Mouse (Mus musculus): ENCODE data around the gene Brf1. TPM values are rescaled to one million over a fixed set of nuclear protein-coding genes. Genes with fewer than 3 reads are reported as not detected.

The Brf1 gene
- total RNA-seq, 2 experiments from 2014 or later: 64.5 to 67.2 TPM

DNA sequence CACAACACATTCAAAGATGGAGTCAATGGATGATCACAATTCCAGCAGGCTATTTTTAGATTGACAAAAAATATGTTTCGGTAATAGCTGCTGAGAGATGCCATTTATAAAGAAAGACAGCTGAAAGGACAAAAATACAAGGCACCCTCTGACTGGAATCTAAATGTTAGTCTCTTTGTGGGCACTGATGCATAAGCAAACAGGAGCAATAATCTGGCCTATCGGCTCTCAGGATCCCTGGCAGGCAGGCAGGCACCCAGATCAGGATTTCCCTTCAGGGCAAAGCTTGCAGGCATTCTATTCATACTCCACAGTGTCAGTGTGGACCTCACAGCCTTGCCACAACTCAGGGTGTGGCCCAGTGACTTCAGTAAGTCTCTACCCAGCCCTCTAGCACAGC lies 18.5 kb downstream of the Brf1 start:
- no peak for DNase-seq
- intact Hi-C loops (cut with DNase I): no loop called here

DNA sequence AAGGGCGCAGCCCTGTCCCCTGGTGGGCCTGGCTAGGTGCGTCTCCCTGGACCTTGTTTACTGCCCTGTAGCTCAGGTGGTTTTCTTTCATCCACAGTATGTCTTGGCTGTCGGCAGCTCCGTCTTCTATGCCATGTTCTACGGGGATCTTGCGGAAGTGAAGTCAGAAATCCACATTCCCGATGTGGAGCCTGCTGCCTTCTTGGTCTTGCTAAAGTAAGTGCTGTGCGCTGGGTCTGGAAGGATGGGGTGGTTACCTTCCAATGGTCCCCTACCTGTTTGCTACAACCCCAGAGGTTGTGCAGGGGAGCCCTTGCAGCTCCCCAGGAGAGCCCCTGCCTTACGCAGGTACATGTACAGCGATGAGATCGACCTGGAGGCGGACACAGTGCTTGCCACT lies 23.3 kb downstream of the Brf1 start:
- DNase-seq: no peak
- intact Hi-C loops (cut with DNase I): no loop called here

- DNase-seq: peak; percentile 90
- intact Hi-C loops (cut with DNase I): no loop called here
Observed at GRCm38 (mm10) chr12:112976371-112977073, 24.0 kb downstream of the Brf1 start, which contains the start of gene Btbd6. Gene Btbd6, plus strand, starts transcription at chr12:112976482.

DNA sequence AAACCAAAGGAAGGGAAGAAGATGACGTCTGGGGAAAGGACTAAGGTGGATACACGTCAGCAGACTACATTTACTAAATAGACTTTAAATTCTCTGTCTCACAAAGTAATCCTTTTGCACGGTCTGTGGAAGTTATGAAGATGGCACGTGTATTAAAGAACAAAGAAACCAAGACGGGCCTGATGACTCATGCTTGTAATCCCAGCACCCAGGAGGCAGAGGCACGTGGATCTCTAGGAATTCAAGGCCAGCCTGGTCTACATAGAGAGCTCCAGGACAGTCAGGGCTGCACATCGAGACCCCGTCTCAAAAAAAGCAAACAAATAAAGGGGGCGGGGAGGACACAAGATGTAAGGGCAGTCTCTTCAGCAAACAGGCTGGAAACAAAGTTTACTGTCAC lies 25.8 kb downstream of the Brf1 start:
- intact Hi-C loops (cut with DNase I): no loop called here
- DNase-seq: no peak

- intact Hi-C loops (cut with DNase I): no loop called here
- DNase-seq: no peak
Observed at GRCm38 (mm10) chr12:112969616-112970015, 30.9 kb downstream of the Brf1 start.

DNA sequence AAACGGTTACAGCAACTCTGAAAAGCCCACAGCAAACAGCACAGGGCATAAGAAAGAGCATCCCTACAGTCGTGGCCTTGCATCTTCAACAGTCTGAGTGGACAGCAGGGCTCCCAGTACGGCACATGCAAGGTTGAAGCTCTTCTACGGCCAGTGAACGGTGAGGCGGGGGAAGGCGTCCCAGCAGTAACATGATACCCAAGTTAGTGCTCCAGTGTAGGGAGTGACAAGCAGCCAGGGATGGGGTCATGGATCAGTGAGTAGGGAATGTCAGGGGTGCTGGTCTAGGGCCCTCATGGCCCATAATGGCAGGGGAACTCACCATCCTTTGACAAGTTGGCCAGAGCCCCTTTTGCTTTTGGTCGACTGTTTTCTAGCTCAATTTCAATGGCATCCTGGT lies 31.6 kb downstream of the Brf1 start:
- intact Hi-C loops (cut with DNase I): no loop called here

DNA sequence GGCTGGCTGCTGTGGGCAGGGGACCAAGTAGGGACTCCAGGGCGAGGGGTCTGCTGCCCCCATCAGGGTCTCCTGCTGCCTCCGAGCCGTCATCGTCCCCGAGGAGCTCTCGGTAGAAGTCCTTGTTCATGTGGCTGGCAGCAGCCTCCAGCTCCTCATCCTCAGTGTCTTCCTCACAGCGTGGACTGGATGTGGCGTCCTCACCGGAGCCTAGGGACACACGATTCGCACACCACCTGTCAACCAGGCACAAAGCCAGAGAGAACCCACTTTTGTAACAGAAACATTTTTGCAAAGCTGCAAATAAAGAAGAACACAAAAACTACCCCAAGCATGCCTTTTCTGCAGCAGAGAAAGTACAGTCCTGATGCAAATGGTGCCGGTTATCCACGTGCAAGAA lies 34.7 kb downstream of the Brf1 start:
- no peak for DNase-seq
- intact Hi-C loops (cut with DNase I): no loop called here

More for the DNA sequence above, 31.6 kb downstream of the Brf1 start:
- no peak for DNase-seq

DNA sequence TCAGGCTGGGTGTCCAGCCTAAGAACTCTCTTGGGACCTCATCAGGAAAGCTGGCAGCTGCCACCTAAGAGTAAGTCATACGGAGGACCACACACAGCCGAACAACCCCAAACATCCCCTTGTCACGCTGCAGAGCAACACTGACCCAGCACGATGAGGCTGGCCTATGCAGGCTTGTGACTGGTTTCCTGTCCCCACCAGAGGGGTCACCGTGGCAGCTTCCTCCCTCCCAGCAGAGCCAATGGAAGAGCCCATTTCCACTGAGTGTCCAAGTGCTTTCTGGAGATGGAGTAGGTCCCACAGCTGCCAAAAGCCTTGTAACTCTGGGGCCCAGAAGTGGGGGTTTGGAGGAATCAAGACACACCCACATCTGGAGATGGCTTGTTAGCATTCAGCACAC lies 38.6 kb downstream of the Brf1 start:
- intact Hi-C loops (cut with DNase I): no loop called here
- DNase-seq: no peak

GRCm38 (mm10) chr12:112961428-112961827 lies 39.1 kb downstream of the Brf1 start:
- DNase-seq: peak; percentile 72
- intact Hi-C loops (cut with DNase I): no loop called here

GRCm38 (mm10) chr12:112959421-112959820 lies 41.1 kb downstream of the Brf1 start:
- intact Hi-C loops (cut with DNase I): no loop called here
- DNase-seq: no peak

DNA sequence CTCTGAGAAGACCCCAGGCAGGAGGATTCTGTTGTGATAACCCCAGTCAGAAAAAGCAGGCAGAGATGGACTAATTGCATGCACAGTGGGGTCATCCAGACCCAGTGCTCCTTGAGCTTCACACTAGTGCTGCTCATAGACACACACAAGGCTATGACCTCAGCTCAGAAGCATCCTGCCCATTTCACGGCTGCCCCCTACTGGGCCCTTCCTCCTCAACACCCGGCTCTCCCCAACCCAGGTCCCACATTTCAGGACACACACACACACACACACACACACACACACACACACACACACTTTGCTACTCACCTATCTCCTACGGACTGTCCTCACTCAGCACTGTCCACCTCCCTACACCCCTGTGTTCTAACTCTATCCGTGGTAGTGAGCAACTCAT lies 42.2 kb downstream of the Brf1 start:
- DNase-seq: peak; percentile 48
- intact Hi-C loops (cut with DNase I): no loop called here

GRCm38 (mm10) chr12:112955800-112956199 lies 44.7 kb downstream of the Brf1 start:
- intact Hi-C loops (cut with DNase I): no loop called here
- DNase-seq: peak; percentile 79

DNA sequence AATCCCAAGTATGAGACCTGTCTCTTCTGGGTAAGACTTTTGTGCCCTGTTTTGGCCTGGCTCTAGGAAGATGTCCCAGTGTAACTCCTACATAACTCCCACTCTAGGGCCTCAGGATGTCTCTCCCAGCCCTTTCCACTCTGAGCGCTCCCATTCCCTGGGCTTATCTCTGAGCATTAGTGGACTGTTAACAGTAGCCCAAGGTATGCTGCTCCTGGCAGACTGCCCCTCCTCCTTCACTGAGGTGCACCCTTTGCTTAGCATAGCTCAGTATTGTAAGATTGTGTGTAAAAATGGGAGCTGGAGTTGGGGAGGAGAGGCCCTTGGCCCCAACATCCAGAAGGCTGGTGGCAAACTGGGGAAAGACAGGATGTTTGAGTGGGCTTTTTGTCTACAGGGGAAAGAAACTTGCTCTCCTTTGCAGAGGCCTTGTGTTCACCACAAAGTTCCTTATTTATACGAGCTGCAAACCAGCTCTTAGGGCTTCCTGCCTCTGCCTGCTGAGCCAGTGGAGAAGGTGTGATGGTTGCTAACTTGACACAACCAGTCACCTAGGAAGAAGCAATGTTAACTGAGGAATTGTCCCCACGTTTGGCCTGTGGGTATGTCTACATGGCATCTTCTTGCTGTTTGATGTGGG lies 47.5 kb downstream of the Brf1 start:
- DNase-seq: no peak
- intact Hi-C loops (cut with DNase I): no loop called here

GRCm38 (mm10) chr12:112952433-112952832 lies 48.1 kb downstream of the Brf1 start:
- intact Hi-C loops (cut with DNase I): no loop called here

DNA sequence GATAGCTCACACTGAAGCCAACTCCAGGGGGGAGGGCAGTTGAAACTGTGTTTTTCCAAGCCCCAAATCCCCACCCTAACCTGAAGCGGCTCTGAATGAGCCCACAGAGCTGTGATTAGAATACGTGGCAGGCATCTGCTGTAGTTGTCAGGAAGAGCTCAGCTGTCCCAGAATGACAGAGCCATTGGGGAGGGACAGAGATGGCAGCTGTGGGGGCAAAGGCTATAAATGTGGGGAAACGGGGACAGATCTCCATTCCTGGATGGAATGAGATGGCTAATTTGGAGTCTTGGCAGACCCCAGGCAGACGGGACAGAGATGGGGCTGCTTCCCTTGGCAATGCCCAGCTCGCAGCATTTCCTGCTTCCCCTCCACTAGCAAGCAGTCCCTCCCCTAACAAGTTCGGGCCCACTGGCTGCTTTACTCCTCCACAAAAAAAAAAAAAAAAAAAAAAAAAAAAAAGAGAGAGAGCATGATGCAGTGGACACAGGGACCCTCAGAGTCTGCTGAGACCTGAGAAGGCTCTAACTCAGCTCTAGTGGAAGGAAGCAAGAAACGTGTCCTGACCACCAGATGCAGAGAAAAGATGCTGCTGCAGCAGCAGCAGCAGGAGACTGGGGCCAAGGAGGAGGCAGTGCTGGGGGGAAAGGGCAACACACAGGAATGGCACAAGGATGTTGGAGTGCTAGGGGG lies 49.2 kb downstream of the Brf1 start:
- intact Hi-C loops (cut with DNase I): no loop called here

More at GRCm38 (mm10) chr12:112952433-112952832, 48.1 kb downstream of the Brf1 start:
- no peak for DNase-seq

DNA sequence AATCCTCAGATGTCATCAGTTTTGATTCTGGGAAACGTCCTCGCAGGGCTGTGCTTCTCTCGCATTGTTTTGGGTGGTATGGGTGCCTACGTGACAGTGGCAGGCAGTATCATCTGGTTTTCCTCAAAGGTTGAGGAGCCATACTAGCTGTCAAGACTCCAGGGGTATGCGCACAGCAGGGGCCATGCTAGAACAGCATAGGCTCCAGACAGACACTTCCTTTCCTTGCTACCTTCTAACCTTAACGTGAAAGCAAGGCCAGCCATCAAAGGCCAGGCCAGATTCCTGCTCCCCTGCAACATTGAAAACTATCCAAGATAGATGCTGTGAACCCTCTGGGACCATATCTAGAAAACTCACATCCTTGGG lies 49.8 kb downstream of the Brf1 start:
- intact Hi-C loops (cut with DNase I): no loop called here
- no peak for DNase-seq

More for the DNA sequence above, 49.2 kb downstream of the Brf1 start:
- DNase-seq: no peak

- peak; percentile 95 for DNase-seq
- intact Hi-C loops (cut with DNase I): no loop called here
Observed at GRCm38 (mm10) chr12:112950040-112950760, 50.3 kb downstream of the Brf1 start.

DNA sequence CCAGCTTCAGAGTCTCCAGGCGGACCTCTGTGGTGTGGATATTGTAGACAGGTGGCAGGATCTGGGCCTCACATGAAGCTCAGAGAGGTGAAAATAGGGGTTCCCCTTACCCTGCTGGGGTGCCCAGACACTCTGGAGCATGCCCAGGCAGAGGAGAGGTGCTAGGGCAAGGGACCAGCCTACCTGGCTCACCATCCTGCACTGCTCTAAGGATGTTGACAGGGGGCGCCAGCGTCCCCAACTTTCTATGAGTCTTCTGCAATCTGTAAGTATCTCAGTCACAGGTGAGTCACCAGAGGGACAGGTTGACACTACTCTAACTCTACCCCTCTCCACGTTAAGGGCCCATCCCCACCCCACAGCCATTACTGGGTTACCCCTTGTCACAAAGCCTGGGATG lies 53.2 kb downstream of the Brf1 start:
- intact Hi-C loops (cut with DNase I): no loop called here
- DNase-seq: no peak

- DNase-seq: no peak
- intact Hi-C loops (cut with DNase I): no loop called here
Observed at GRCm38 (mm10) chr12:112943669-112944068, 56.8 kb downstream of the Brf1 start.

DNA sequence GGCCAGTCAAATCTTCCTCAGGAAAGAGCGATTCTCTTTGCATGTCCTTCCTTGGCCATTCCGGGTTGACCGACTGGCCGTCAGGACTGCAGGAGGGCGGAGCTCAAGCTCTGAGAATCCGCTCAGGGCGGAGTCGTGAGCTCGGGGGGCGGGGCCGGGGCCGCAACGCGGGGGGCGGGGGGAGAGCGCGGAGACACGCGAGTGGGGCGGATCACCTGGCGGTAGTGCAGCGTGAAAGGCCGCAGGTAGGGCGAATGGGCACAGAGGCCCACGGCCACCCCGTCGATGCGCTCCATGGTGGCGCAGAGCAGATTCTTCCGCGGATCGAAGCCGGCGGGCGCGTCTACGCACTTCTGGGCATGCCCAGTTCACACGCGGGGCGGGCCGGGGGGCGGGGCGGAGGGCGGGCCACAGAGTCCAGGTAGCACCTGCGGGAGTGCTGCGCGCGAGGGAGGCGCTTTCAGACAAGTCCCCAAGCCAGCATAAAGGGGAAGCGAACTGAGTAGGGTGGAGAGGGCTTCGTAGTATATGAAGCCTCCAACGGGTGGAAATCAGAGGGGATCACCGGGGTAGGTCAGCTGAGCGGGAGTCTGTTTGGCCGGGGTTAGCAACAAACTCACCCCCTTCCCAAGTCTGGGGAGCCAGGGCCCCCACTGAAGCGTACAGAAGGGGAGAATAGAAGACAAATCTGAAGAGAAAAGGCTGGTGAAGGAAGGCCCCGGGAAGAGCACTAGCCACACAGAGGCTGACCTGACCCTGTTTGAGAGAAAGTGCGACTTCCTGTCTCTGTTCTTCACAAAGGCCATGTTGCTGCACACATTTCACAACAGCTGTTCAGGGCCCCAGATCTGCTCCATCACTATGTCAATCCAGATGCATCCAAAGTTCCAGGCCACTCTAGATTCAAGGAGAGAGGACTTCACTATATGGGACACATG lies 58.5 kb downstream of the Brf1 start, which contains the start of gene Nudt14:
Gene Nudt14, minus strand, starts transcription at position 349 of the 938 bp plus-strand sequence.
- intact Hi-C loops (cut with DNase I): no loop called here
- DNase-seq: peak; percentile 68

All from left cerebral cortex, postnatal 4 days (tissue).